Mouse (Mus musculus): Measurements from ENCODE around the gene Rmnd1. TPM values are rescaled to one million over a fixed set of nuclear protein-coding genes. Genes with fewer than 3 reads are reported as not detected.

The Rmnd1 gene
- polyA plus RNA-seq, 1 experiment from 2014 or later = 42.8 TPM

GRCm38 (mm10) chr10:4431746-4432122 lies 454 bp downstream of the Rmnd1 start:
- peak overlapping the region; percentile 90 for H3K27ac ChIP-seq
- peaks cover 39% of the 10 kb centered on the region for H3K36me3 ChIP-seq
- peak overlapping the region; percentile 73 for H3K4me3 ChIP-seq
- no peaks in the 10 kb centered on the region for H3K27me3 ChIP-seq (ENCODE audit: insufficient read depth, poor library complexity, severe bottlenecking)
- no peaks in the 10 kb centered on the region for H3K9me3 ChIP-seq
- DNase-seq (ENCODE audit: low spot score) = no peak
- WGBS = 19% methylated on average over 5 of the region's 5 CpGs
- H3K4me1 ChIP-seq (replicated peaks) = peaks cover 22% of the 10 kb centered on the region

GRCm38 (mm10) chr10:4430826-4431225 lies 1.4 kb downstream of the Rmnd1 start:
- no peak overlapping the region for H3K27ac ChIP-seq
- 85% methylated on average over 3 of the region's 3 CpGs for WGBS
- DNase-seq (ENCODE audit: low spot score) = no peak
- peak overlapping the region; percentile 73 for H3K4me3 ChIP-seq
- peaks cover 22% of the 10 kb centered on the region for H3K4me1 ChIP-seq (replicated peaks)
- H3K36me3 ChIP-seq = peaks cover 40% of the 10 kb centered on the region
- H3K9me3 ChIP-seq = no peaks in the 10 kb centered on the region
- H3K27me3 ChIP-seq (ENCODE audit: insufficient read depth, poor library complexity, severe bottlenecking) = no peaks in the 10 kb centered on the region

GRCm38 (mm10) chr10:4430399-4430798 lies 1.8 kb downstream of the Rmnd1 start:
- H3K9me3 ChIP-seq = no peaks in the 10 kb centered on the region
- no peak for DNase-seq (ENCODE audit: low spot score)
- H3K4me3 ChIP-seq = no peak overlapping the region
- 88% methylated on average over 8 of the region's 8 CpGs for WGBS
- peaks cover 40% of the 10 kb centered on the region for H3K36me3 ChIP-seq
- H3K27me3 ChIP-seq (ENCODE audit: insufficient read depth, poor library complexity, severe bottlenecking) = no peaks in the 10 kb centered on the region
- H3K4me1 ChIP-seq (replicated peaks) = peaks cover 22% of the 10 kb centered on the region
- no peak overlapping the region for H3K27ac ChIP-seq

- no peak overlapping the region for H3K4me3 ChIP-seq
- no peak for DNase-seq (ENCODE audit: low spot score)
- H3K27me3 ChIP-seq (ENCODE audit: insufficient read depth, poor library complexity, severe bottlenecking) = no peaks in the 10 kb centered on the region
- peaks cover 84% of the 10 kb centered on the region for H3K36me3 ChIP-seq
- H3K4me1 ChIP-seq (replicated peaks) = no peaks in the 10 kb centered on the region
- no peak overlapping the region for H3K27ac ChIP-seq
- no peaks in the 10 kb centered on the region for H3K9me3 ChIP-seq
- WGBS = 86% methylated on average over 8 of the region's 8 CpGs
Measured at GRCm38 (mm10) chr10:4425245-4425644, 6.9 kb downstream of the Rmnd1 start.

GRCm38 (mm10) chr10:4407191-4407590 lies 25.0 kb downstream of the Rmnd1 start:
- peaks cover 82% of the 10 kb centered on the region for H3K36me3 ChIP-seq
- H3K27me3 ChIP-seq (ENCODE audit: insufficient read depth, poor library complexity, severe bottlenecking) = no peaks in the 10 kb centered on the region
- H3K4me3 ChIP-seq = no peak overlapping the region
- H3K9me3 ChIP-seq = no peaks in the 10 kb centered on the region
- DNase-seq (ENCODE audit: low spot score) = no peak
- 98% methylated on average over 1 of the region's 1 CpGs for WGBS
- H3K27ac ChIP-seq = no peak overlapping the region
- H3K4me1 ChIP-seq (replicated peaks) = peaks cover 5% of the 10 kb centered on the region; the same call in 1 of the 2 replicates

GRCm38 (mm10) chr10:4405511-4405910 lies 26.7 kb downstream of the Rmnd1 start:
- H3K4me3 ChIP-seq = no peak overlapping the region
- no peaks in the 10 kb centered on the region for H3K27me3 ChIP-seq (ENCODE audit: insufficient read depth, poor library complexity, severe bottlenecking)
- no peak overlapping the region for H3K27ac ChIP-seq
- DNase-seq (ENCODE audit: low spot score) = no peak
- peaks cover 5% of the 10 kb centered on the region; the same call in 1 of the 2 replicates for H3K4me1 ChIP-seq (replicated peaks)
- no peaks in the 10 kb centered on the region for H3K9me3 ChIP-seq
- 93% methylated on average over 5 of the region's 5 CpGs for WGBS
- peaks cover 74% of the 10 kb centered on the region for H3K36me3 ChIP-seq

- peaks cover 74% of the 10 kb centered on the region for H3K36me3 ChIP-seq
- H3K4me1 ChIP-seq (replicated peaks) = no peaks in the 10 kb centered on the region
- H3K9me3 ChIP-seq = no peaks in the 10 kb centered on the region
- H3K27me3 ChIP-seq (ENCODE audit: insufficient read depth, poor library complexity, severe bottlenecking) = no peaks in the 10 kb centered on the region
- H3K4me3 ChIP-seq = no peak overlapping the region
- H3K27ac ChIP-seq = no peak overlapping the region
- 62% methylated on average over 5 of the region's 5 CpGs for WGBS
- DNase-seq (ENCODE audit: low spot score) = peak; percentile 35
Measured at GRCm38 (mm10) chr10:4404895-4405491, 27.2 kb downstream of the Rmnd1 start.

GRCm38 (mm10) chr10:4398058-4398457 lies 34.1 kb downstream of the Rmnd1 start:
- 92% methylated on average over 5 of the region's 5 CpGs for WGBS
- H3K4me3 ChIP-seq = no peak overlapping the region
- no peaks in the 10 kb centered on the region for H3K4me1 ChIP-seq (replicated peaks)
- H3K9me3 ChIP-seq = no peaks in the 10 kb centered on the region
- no peak for DNase-seq (ENCODE audit: low spot score)
- peaks cover 80% of the 10 kb centered on the region for H3K36me3 ChIP-seq
- no peaks in the 10 kb centered on the region for H3K27me3 ChIP-seq (ENCODE audit: insufficient read depth, poor library complexity, severe bottlenecking)
- H3K27ac ChIP-seq = no peak overlapping the region

- no peaks in the 10 kb centered on the region for H3K27me3 ChIP-seq (ENCODE audit: insufficient read depth, poor library complexity, severe bottlenecking)
- no peak for DNase-seq (ENCODE audit: low spot score)
- H3K27ac ChIP-seq = no peak overlapping the region
- H3K4me3 ChIP-seq = no peak overlapping the region
- peaks cover 75% of the 10 kb centered on the region for H3K36me3 ChIP-seq
- peaks cover 14% of the 10 kb centered on the region for H3K4me1 ChIP-seq (replicated peaks)
- no peaks in the 10 kb centered on the region for H3K9me3 ChIP-seq
- WGBS = 92% methylated on average over 3 of the region's 3 CpGs
Measured at GRCm38 (mm10) chr10:4395321-4395720, 36.9 kb downstream of the Rmnd1 start.

- Histone ChIP-seq H3K4me3 (no peak overlapping the region), H3K4me1 (replicated peaks) (peaks cover 33% of the 10 kb centered on the region), H3K27ac (no peak overlapping the region), H3K9me3 (0 out of 2 replicates have a peak, but pooled peaks cover 2% of the 10 kb centered on the region), H3K27me3 (ENCODE audit: insufficient read depth, poor library complexity, severe bottlenecking) (no peaks in the 10 kb centered on the region), H3K36me3 (peaks cover 46% of the 10 kb centered on the region)
- 73% methylated on average over 6 of the region's 6 CpGs for WGBS
- DNase-seq (ENCODE audit: low spot score) = no peak
Measured at GRCm38 (mm10) chr10:4391851-4392250, 40.3 kb downstream of the Rmnd1 start.

- Histone ChIP-seq H3K36me3 (peaks cover 38% of the 10 kb centered on the region), H3K27ac (no peak overlapping the region), H3K4me1 (replicated peaks) (peaks cover 35% of the 10 kb centered on the region), H3K4me3 (no peak overlapping the region), H3K27me3 (ENCODE audit: insufficient read depth, poor library complexity, severe bottlenecking) (no peaks in the 10 kb centered on the region), H3K9me3 (0 out of 2 replicates have a peak, but pooled peaks cover 7% of the 10 kb centered on the region)
- no peak for DNase-seq (ENCODE audit: low spot score)
- WGBS = 82% methylated on average over 5 of the region's 5 CpGs
Measured at GRCm38 (mm10) chr10:4391076-4391475, 41.1 kb downstream of the Rmnd1 start.

GRCm38 (mm10) chr10:4390550-4390949 lies 41.6 kb downstream of the Rmnd1 start:
- peaks cover 33% of the 10 kb centered on the region for H3K36me3 ChIP-seq
- H3K9me3 ChIP-seq = 0 out of 2 replicates have a peak, but pooled peaks cover 7% of the 10 kb centered on the region
- DNase-seq (ENCODE audit: low spot score) = no peak
- 83% methylated on average over 2 of the region's 2 CpGs for WGBS
- peaks cover 40% of the 10 kb centered on the region for H3K4me1 ChIP-seq (replicated peaks)
- no peak overlapping the region for H3K27ac ChIP-seq
- H3K4me3 ChIP-seq = 0 out of 2 replicates have a peak overlapping the region, but pooled peaks have one; percentile 11
- no peaks in the 10 kb centered on the region for H3K27me3 ChIP-seq (ENCODE audit: insufficient read depth, poor library complexity, severe bottlenecking)

GRCm38 (mm10) chr10:4389461-4390112 lies 42.6 kb downstream of the Rmnd1 start:
- peak overlapping the region; percentile 95 for H3K4me3 ChIP-seq
- 73% methylated on average over 5 of the region's 5 CpGs for WGBS
- no peak overlapping the region for H3K27ac ChIP-seq
- no peak for DNase-seq (ENCODE audit: low spot score)
- peaks cover 40% of the 10 kb centered on the region for H3K4me1 ChIP-seq (replicated peaks)
- H3K36me3 ChIP-seq = peaks cover 23% of the 10 kb centered on the region
- H3K27me3 ChIP-seq (ENCODE audit: insufficient read depth, poor library complexity, severe bottlenecking) = no peaks in the 10 kb centered on the region
- 0 out of 2 replicates have a peak, but pooled peaks cover 7% of the 10 kb centered on the region for H3K9me3 ChIP-seq

All from hindbrain, embryonic 10.5 days (tissue).